Mouse (Mus musculus): Measurements from ENCODE around the gene Ssbp4. TPM values are rescaled to one million over a fixed set of nuclear protein-coding genes. Genes with fewer than 3 reads are reported as not detected.

Gene Ssbp4
- polyA plus RNA-seq, 1 experiment from 2014 or later: 114 TPM

DNA sequence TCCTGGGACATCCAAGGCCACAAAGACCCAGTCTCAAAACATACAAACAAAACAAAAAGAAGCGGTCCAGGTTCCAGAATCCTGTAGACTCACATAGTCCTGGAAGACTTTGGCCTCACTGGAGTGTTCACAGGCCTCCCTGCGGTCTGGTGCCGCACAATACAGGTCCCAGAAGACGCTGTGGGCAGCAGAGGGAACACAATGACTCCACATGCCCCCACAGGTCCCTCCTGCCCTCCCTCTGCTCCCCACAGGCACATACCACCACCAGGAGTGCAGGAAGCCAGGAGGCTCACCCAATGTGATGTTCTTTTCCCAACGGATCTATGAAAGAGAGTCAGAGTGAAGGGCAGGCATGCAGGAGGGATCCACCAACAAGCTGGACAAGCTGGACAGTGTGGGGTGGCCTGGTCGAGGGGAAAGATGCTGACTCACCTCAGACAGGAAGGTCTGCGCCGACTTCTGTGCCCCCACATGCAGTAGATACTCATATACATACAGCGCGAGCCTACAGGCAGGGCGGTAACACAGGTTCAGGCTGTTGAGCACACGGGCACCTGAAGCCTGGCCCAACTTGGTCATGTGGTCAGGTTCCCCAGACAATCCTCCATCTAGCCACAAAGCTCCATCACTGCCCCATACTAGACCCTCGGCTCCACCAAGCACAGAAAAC lies 6.4 kb downstream of the Ssbp4 start:
- no peak overlapping the region for H3K9ac ChIP-seq (replicated peaks)
- H3K4me3 ChIP-seq: no peak overlapping the region
- ATAC-seq (replicated peaks): no peak
- H3K36me3 ChIP-seq: no peaks in the 10 kb centered on the region
- no peaks in the 10 kb centered on the region for H3K9me3 ChIP-seq
- 94% methylated on average over 13 of the region's 13 CpGs for WGBS
- peaks cover 48% of the 10 kb centered on the region for H3K4me1 ChIP-seq
- no peak overlapping the region for H3K27ac ChIP-seq (replicated peaks)
- no peaks in the 10 kb centered on the region for H3K27me3 ChIP-seq
- no peak overlapping the region for H3K4me2 ChIP-seq (replicated peaks)

GRCm38 (mm10) chr8:70601271-70601649 lies 7.4 kb downstream of the Ssbp4 start:
- Histone ChIP-seq H3K27ac (replicated peaks) (peak overlapping the region; percentile 60), H3K4me3 (peak overlapping the region; percentile 19), H3K9me3 (no peaks in the 10 kb centered on the region), H3K27me3 (no peaks in the 10 kb centered on the region), H3K36me3 (no peaks in the 10 kb centered on the region), H3K4me1 (peaks cover 45% of the 10 kb centered on the region), H3K9ac (replicated peaks) (peak overlapping the region; percentile 26; the same call in 1 of the 2 replicates), H3K4me2 (replicated peaks) (peak overlapping the region; percentile 38)
- WGBS: 1% methylated on average over 26 of the region's 26 CpGs
- ATAC-seq (replicated peaks): peak; percentile 32

- WGBS: 20% methylated on average over 9 of the region's 10 CpGs
- Histone ChIP-seq H3K36me3 (no peaks in the 10 kb centered on the region), H3K4me3 (peak overlapping the region; percentile 19)
Measured at GRCm38 (mm10) chr8:70600473-70601270, 8.0 kb downstream of the Ssbp4 start.

DNA sequence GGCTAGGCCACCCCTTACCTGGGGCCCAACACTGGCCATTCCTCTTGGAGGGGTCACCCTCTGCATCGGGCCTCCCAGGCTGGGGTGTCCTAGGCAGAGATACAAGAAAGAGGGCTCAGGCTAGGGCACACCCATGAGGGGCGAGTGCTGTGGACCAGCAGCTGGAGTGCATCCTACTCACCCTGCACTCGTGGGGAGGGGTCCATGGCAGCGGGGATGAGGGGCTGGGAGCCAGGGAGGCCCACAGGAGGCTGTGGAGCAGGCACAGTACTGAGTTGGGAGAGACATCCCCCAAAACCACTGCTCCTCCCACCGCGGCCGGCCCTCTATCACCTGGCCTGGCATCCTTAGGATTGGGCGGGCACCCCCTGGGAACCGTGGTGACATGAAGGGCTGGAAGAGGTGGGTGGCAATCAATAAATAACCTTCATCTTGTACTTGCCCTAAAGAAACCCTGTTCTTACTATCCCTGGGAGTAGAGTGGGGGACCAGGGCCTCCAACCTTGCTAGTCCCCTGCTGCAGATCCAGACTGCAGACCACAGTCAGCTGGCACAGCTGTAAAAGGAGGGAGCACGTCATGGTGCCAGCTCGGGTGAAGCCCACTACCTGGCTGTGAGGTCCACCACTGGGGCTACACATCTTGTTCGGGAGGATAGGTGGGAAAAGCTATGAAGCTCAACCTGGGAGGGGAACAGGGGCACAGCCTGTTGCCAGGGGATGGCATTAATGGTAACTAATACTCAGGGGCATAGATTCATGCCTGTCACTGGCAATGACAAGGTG lies 9.0 kb downstream of the Ssbp4 start:
- H3K4me2 ChIP-seq (replicated peaks): no peak overlapping the region
- H3K36me3 ChIP-seq: 0 out of 2 replicates have a peak, but pooled peaks cover 2% of the 10 kb centered on the region
- H3K9ac ChIP-seq (replicated peaks): no peak overlapping the region
- WGBS: 87% methylated on average over 12 of the region's 12 CpGs
- no peak for ATAC-seq (replicated peaks)
- H3K27me3 ChIP-seq: no peaks in the 10 kb centered on the region
- H3K4me3 ChIP-seq: no peak overlapping the region
- no peak overlapping the region for H3K27ac ChIP-seq (replicated peaks)
- H3K4me1 ChIP-seq: peaks cover 55% of the 10 kb centered on the region
- H3K9me3 ChIP-seq: no peaks in the 10 kb centered on the region

More at GRCm38 (mm10) chr8:70600473-70601270, 8.0 kb downstream of the Ssbp4 start:
- H3K27me3 ChIP-seq: no peaks in the 10 kb centered on the region
- peak overlapping the region; percentile 26 for H3K9ac ChIP-seq (replicated peaks)
- no peaks in the 10 kb centered on the region for H3K9me3 ChIP-seq
- ATAC-seq (replicated peaks): peak; percentile 3; the same call in 1 of the 2 replicates
- peak overlapping the region; percentile 60 for H3K27ac ChIP-seq (replicated peaks)
- H3K4me1 ChIP-seq: peaks cover 45% of the 10 kb centered on the region
- H3K4me2 ChIP-seq (replicated peaks): peak overlapping the region; percentile 38

- WGBS: 12% methylated on average over 10 of the region's 10 CpGs
- Histone ChIP-seq H3K4me3 (peak overlapping the region; percentile 49), H3K36me3 (0 out of 2 replicates have a peak, but pooled peaks cover 2% of the 10 kb centered on the region), H3K27me3 (no peaks in the 10 kb centered on the region), H3K4me2 (replicated peaks) (peak overlapping the region; percentile 90), H3K9me3 (no peaks in the 10 kb centered on the region), H3K4me1 (peaks cover 63% of the 10 kb centered on the region), H3K27ac (replicated peaks) (no peak overlapping the region), H3K9ac (replicated peaks) (peak overlapping the region; percentile 66)
- ATAC-seq (replicated peaks): peak; percentile 1; the same call in 1 of the 2 replicates
Measured at GRCm38 (mm10) chr8:70598722-70599121, 9.9 kb downstream of the Ssbp4 start.

- Histone ChIP-seq H3K9me3 (no peaks in the 10 kb centered on the region), H3K27me3 (no peaks in the 10 kb centered on the region), H3K27ac (replicated peaks) (peak overlapping the region; percentile 16; the same call in 1 of the 2 replicates), H3K36me3 (0 out of 2 replicates have a peak, but pooled peaks cover 2% of the 10 kb centered on the region), H3K4me1 (peaks cover 67% of the 10 kb centered on the region), H3K9ac (replicated peaks) (peak overlapping the region; percentile 66), H3K4me3 (peak overlapping the region; percentile 49), H3K4me2 (replicated peaks) (peak overlapping the region; percentile 90)
- peak; percentile 28 for ATAC-seq (replicated peaks)
- WGBS: under 1% methylated on average over 29 of the region's 29 CpGs
Measured at GRCm38 (mm10) chr8:70598283-70598682, 10.4 kb downstream of the Ssbp4 start.

GRCm38 (mm10) chr8:70597417-70598272 lies 11.0 kb downstream of the Ssbp4 start:
- H3K36me3 ChIP-seq: 0 out of 2 replicates have a peak, but pooled peaks cover 2% of the 10 kb centered on the region
- peak overlapping the region; percentile 16; the same call in 1 of the 2 replicates for H3K27ac ChIP-seq (replicated peaks)
- H3K4me1 ChIP-seq: peaks cover 68% of the 10 kb centered on the region
- H3K9ac ChIP-seq (replicated peaks): peak overlapping the region; percentile 66
- peak overlapping the region; percentile 49 for H3K4me3 ChIP-seq
- H3K27me3 ChIP-seq: no peaks in the 10 kb centered on the region
- WGBS: 6% methylated on average over 66 of the region's 68 CpGs
- no peak for ATAC-seq (replicated peaks)
- no peaks in the 10 kb centered on the region for H3K9me3 ChIP-seq
- peak overlapping the region; percentile 90 for H3K4me2 ChIP-seq (replicated peaks)

- H3K4me3 ChIP-seq: peak overlapping the region; percentile 49; the same call in 1 of the 2 replicates
- WGBS: 78% methylated on average over 17 of the region's 17 CpGs
- peaks cover 68% of the 10 kb centered on the region for H3K4me1 ChIP-seq
Measured at GRCm38 (mm10) chr8:70596775-70597416, 11.8 kb downstream of the Ssbp4 start.

GRCm38 (mm10) chr8:70596216-70596615 lies 12.5 kb downstream of the Ssbp4 start:
- WGBS: 93% methylated on average over 18 of the region's 18 CpGs
- Histone ChIP-seq H3K9ac (replicated peaks) (no peak overlapping the region), H3K4me1 (peaks cover 62% of the 10 kb centered on the region), H3K27ac (replicated peaks) (no peak overlapping the region), H3K36me3 (0 out of 2 replicates have a peak, but pooled peaks cover 2% of the 10 kb centered on the region), H3K4me3 (no peak overlapping the region), H3K27me3 (no peaks in the 10 kb centered on the region), H3K9me3 (no peaks in the 10 kb centered on the region), H3K4me2 (replicated peaks) (no peak overlapping the region)
- ATAC-seq (replicated peaks): no peak

More at GRCm38 (mm10) chr8:70596775-70597416, 11.8 kb downstream of the Ssbp4 start:
- Histone ChIP-seq H3K9me3 (no peaks in the 10 kb centered on the region), H3K27me3 (no peaks in the 10 kb centered on the region), H3K27ac (replicated peaks) (no peak overlapping the region), H3K4me2 (replicated peaks) (peak overlapping the region; percentile 90), H3K36me3 (0 out of 2 replicates have a peak, but pooled peaks cover 2% of the 10 kb centered on the region), H3K9ac (replicated peaks) (peak overlapping the region; percentile 66; the same call in 1 of the 2 replicates)
- ATAC-seq (replicated peaks): no peak

GRCm38 (mm10) chr8:70595811-70596210 lies 12.9 kb downstream of the Ssbp4 start:
- H3K4me3 ChIP-seq: 0 out of 2 replicates have a peak overlapping the region, but pooled peaks have one; percentile 67
- WGBS: 94% methylated on average over 12 of the region's 12 CpGs
- no peaks in the 10 kb centered on the region for H3K9me3 ChIP-seq
- peaks cover 3% of the 10 kb centered on the region; the same call in 1 of the 2 replicates for H3K36me3 ChIP-seq
- H3K27me3 ChIP-seq: no peaks in the 10 kb centered on the region
- 0 out of 2 replicates have a peak overlapping the region, but pooled peaks have one; percentile 99 for H3K4me2 ChIP-seq (replicated peaks)
- H3K4me1 ChIP-seq: peaks cover 58% of the 10 kb centered on the region
- no peak overlapping the region for H3K27ac ChIP-seq (replicated peaks)
- no peak for ATAC-seq (replicated peaks)
- no peak overlapping the region for H3K9ac ChIP-seq (replicated peaks)
